Mouse (Mus musculus) NIH3T3 (cell line): ENCODE measurements around the gene 1700011L22Rik.

ENCODE experiments used
- DNase-seq: peaks from one replicate; pipeline ENCODE4 v3.0.0-alpha.2; 2012; ENCODE audit warnings: low read depth

1700011L22Rik gene

DNA sequence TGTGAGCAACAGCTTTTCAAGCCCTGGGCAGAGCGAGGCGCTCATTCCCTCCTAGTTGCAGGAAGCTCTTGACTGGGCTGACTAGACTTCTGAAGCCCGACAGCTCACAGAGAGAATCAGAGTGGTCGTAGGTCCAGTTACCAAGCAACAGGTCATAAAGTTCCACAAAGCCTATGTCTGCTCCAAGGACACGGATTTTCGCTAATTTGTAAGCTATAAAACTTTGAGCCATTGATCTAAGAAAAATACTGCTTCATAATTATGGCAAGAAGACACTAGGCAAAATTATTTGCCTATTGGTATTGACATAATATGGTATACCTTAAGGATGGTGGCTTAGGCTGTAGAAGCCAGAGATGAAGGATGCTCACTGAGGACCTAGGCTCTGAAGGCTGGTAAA lies at the start of gene 1700011L22Rik:
Gene 1700011L22Rik, minus strand, starts transcription at position 101 of the 400 bp plus-strand sequence.
- no peak for DNase-seq

DNA sequence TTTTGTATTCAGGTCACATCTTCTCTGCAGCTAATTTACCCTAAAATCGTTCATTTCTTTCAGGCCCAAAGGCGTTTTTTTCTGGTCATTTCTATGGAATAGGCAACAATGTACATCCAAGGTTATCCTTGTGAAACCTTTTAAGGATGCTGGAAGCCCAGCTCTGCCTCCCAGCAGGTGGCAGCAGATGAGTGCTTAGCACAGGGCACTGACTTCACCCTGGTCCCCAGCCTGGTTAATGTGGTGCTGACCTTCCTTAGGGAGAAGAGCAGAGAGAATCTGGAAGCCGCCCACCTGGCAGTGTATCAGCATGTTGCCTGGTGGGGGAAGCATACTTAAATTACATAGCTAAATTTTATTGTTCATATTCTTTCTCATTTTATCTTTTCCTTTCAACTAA lies 49.4 kb upstream of the 1700011L22Rik start:
- peak; percentile 86 for DNase-seq

DNA sequence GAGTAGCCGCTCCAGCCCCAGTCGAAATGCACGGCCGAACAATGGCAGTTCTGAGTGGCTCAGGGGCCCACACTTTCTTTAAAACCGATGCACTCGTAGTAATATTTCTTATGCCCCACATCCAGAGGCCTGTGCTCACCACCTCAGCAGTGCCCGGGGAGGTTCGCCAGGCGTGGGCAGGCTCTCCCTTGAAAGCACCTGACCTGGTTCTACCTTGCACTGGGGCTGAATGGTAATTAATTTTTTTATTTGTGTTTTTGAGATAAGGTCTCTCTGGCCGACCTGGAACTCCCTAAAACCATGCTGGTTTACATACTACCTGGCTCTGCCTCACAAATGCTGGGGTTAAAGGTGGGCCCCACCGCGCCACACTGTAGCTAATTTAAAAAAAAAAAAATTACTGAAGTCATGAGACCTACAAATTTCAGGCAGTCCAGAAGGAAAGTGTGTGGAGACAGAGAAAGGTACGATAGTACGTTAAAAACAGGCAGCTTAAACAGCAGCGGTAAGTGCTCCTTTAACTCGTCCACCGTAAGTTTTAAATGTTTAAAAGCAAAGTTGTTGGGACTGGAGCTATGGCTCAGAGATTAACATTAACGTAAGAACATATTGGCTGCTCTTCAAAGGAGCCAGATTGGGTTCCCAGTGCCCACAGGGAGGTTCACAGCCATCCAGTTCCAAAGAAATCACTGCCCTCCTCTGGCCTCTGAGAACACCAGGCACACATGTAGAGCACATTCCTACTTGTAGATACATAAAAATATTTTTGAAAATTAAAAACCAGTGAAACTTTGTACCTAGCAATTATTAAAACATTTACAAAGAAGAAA lies 47.1 kb upstream of the 1700011L22Rik start:
- peak; percentile 32 for DNase-seq

DNA sequence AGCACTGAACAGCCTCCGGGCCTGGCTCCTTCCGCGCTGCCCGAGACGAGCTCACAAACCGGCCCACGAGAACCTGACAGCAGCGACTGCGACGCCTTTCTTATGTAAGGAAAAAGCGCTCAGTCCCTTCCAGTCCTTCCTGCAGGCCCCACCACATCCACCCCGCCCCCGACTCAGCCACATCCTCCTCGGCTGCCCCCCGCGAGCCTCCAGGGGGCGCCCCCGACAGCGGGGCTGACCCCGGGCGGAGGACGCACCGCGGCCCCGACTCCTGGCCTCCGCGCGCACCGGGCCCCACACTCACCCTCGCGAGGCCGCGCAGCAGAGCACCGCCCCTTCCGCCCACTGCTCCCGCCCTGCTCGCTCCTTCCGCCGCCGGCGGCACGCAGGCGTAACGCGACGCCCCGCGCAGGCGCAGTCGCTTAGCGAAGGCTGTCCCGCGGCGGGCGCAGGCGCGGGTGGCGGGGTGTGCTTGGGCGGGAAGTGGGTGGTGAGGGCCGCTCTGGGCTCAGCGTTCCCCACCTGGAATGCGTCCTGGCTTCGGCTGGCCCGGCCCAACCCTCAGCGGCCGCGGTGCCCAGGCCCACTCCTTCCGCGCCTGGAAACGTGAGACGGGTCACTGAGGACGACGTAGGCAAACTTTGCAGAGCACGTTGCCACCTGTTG lies 46.4 kb upstream of the 1700011L22Rik start, which contains the start of gene Mmaa:
Gene Mmaa, minus strand, starts transcription at position 328 of the 666 bp plus-strand sequence.
- peak; percentile 99 for DNase-seq

DNA sequence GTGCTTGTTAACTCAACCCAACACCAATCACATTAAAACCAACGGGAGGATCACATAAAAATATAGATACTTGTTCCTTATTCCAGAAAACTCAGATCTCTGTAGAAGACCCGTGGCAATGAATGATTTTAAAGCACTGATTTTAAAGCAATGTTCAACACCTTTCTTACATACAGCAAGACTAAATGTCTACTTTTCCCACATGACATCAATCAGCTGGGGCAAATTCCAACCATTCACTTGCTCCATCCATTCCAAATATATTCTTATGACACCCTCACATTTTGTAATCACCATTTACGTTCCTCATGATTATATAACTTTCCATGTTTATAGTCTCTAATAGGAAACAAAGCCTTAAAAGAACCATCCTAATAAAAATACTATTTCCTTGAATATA lies 45.5 kb upstream of the 1700011L22Rik start:
- peak; percentile 47 for DNase-seq

DNA sequence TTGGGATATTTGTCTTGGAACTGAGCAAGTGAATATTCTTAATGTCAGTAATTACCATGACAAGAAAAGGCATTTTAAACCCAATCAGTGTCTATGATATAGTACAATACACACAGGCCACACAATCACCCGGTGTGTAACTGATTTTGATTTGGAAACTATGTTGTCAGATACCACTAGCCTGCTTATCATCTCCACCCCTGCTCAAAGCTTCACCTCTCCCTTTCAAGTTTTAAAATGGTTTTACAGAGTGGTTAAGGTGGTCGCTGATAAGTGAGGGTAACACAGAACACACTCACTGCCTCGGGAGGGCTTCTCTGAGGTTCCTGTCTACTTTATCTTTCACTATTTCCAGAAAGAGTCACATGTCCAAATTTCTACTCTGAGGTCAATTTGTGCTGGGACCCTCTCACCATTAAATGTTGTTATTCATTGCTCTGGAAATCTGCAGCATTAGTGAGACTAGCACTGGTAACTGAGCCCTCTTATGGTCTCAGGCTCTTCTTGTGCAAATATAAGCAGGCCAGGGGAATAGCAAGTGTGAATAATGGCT lies 44.4 kb upstream of the 1700011L22Rik start:
- no peak for DNase-seq

DNA sequence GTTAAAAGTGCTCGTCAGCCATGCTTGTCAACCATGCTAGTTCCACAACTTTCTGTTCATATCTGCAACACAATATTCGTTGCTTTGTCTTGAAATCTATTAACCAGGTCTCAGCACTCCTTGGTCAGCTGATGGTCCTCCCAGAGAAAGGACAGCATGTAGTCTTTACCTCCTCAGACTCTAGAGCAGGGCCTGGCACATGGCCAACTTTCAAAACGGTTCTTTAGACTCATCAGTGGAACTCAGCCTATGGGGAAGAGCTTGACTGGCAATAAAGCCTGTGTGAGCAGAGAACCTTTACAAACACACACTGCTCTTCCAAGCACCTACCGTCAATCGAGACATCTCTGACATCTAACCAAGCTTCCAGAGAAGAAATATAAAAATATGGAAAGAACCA lies 41.2 kb upstream of the 1700011L22Rik start:
- DNase-seq, result peak; percentile 27

DNA sequence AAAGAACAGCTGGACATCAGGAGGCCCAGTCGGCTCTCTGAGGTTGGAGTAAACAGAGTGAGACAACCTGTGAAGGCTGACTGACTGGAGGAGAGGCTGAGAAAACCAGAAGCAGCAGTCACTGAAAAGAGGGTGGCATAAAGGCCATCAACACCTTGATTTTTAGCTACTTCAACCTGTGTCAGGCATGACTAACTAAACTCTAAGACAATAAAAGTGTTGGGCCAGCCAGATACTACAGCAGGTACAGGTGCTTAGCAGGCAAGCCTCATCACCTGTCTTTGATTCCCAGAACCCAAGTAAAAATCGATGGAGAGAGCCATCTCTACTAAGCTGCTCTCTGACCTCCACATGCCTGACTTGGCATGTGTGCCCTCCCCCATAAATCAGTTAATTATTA lies 40.3 kb upstream of the 1700011L22Rik start:
- DNase-seq, result no peak

DNA sequence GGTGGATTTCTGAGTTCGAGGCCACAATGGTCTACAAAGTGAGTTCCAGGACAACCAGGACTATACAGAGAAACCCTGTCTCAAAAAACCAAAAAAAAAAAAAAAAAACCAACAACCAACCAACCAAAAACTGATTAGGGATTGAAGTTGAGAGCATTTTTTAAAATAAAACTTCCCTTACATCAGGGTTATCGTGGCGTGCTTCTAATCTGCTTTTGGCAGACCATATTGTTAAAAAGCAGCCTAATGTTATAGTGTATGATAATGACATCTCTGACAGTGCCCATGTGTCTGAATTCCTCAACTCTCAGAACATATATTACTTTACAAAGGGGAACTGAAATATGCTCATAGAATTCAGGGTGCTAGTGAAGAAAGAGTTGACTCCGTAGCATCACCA lies 39.9 kb upstream of the 1700011L22Rik start:
- no peak for DNase-seq

DNA sequence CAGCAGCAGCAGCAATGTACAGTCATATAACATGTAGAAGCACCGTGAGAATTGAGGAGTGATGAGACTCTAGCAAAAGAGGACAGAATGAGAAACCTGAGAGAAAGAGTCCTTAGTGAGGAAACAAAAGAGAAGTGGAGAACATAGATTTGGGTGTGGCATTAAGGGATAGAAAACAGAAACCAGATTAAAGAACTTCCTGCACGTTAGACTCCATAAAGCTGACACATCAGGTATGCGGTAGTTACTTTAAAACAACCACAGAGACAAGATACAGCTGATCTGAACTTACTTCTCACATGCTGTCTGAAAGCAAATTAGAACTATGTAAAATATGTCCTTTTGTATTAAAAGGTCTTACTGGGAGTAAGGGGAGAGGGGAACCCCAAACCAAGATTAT lies 38.1 kb upstream of the 1700011L22Rik start:
- no peak for DNase-seq

DNA sequence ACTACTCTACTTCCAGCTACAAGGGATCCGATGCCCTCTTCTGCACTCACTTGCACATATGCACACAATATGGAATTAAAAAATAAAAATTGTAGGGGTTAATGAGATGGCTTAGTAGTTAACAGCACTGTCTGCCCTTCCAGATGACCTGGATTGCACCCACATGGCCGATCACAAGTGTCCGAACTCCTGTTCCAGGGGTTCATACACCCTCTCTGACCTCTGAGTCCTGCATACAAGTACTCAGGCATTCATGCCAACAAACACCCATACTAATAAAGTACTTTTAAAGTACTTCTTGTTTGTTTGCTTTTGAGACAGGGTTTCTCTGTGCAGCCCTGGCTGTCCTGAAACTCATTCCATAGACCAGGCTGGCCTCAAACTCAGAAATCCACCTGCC lies 36.3 kb upstream of the 1700011L22Rik start:
- no peak for DNase-seq

DNA sequence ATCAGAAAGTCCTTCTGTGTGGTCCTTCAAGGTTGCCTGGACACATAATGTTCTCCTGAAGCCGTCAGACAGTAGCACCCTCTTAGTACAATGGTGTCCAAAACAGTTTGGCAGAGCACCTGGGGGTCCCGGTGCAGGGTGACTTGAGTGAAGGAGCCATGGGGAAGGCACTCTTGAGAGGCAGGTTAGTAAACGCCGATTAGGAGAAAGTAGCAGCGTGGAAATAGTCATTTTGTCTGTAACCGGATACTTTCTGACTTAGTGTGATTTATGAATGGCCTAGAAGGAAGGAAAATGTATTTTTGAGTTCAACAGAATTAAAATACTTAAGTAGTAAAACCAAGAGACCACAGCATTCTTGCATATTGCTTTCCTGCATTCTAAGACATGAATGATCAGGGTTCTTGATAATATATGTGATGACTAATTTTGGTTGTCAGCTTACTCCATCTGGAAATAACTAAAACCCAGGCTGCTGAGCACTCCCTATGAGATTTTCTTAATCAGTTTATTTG lies 33.1 kb upstream of the 1700011L22Rik start:
- DNase-seq, result peak; percentile 87

DNA sequence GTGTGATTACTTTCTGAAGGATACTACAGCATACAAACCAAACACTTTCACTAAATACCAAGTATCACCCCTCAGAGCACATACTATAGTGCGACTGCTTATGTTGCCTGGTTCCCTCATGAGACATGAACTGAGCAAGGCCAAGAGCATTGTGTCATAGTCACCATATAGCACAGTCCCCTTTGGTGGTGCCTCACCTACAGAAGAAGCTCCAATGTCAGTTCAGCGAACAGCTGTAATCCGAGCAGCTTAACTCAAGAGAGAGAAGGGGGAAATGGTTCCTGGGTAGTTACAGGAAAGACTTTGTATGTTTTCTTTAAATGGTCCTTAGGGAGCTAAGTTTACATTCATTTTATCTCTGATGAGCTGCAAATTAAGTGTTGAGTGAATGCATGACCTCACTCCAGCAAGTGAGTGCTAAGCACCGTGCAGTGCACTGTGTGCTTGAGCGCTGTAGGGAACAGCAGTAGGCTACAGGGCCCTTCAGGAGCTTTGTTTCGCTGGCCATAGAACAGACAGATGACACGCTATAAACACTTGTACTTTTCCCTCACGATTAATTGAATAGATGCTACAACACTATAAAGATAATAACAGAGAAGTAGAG lies 29.0 kb upstream of the 1700011L22Rik start:
- DNase-seq, result no peak

DNA sequence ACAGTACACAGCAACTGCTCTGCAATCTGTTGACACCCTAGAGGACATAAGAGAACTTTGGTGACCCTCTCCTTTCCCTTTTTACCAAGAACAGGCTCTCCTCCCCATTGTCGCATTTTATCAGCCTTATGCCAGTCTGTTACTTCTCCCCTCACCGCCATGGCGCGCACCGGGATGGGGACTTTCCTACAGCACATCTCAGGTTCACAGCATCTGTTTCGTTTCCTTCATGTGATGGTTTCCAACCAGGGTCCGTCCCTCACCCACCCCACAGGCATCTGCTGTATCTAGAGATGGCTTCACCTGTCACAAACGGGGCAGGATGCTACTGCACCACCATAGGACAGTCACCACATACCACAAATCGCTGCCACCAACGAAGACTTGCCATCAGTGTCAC lies 26.6 kb upstream of the 1700011L22Rik start:
- no peak for DNase-seq

DNA sequence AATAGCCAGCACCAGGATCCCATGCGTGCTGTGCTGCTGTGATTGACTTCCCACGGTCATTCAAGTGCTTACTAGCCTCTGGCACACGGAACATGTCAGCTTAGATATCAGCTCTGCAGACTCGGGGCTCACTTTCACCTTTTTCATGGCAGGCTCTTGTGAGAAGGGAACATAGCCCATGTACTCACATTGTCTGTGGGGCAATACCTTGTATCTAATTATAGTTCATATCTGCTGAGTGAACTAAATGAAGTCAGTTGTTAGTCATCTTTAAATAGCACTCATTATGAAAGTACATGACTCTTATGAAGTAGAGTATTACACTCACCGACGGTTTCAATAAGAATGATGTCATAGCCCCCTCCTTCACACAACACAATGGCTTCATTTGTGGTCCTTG lies 25.4 kb upstream of the 1700011L22Rik start:
- no peak for DNase-seq

DNA sequence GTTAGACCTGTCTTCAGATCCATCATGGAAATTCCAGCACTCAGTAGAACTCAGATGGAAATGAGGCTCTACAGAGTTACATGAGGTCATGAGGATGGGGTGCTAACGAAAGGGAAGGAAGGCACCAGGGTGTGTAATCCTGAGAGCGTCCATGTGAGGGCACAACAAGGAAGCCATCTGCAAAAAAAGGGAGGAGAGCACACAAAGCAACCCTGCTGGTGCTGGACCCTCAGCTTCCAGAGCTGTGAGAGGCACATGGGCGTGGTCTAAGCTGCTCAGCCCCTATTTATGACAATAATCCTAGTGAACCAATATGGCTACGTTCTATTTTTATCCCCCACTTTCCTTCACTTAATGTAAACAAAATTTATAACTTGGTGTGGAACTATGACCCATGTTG lies 24.3 kb upstream of the 1700011L22Rik start:
- DNase-seq, result no peak

DNA sequence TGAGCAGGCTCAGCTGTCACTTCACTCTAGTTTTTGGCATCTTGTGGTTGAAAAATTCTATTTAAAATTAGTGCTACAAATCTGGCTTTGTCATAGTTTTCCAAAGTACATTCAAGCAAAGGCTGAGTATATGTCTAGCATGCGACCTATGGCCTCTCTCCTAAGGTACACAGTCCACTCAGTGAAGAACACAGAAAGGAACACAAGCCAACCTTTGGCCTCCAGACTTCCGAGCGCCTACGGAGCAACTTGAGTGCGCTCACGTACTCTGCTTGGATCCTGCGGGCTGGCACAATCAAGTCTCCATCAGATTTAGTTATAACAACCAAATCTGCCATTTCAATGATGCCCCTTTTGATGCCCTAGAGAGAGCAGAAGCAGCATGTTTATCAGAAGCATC lies 20.6 kb upstream of the 1700011L22Rik start:
- no peak for DNase-seq

DNA sequence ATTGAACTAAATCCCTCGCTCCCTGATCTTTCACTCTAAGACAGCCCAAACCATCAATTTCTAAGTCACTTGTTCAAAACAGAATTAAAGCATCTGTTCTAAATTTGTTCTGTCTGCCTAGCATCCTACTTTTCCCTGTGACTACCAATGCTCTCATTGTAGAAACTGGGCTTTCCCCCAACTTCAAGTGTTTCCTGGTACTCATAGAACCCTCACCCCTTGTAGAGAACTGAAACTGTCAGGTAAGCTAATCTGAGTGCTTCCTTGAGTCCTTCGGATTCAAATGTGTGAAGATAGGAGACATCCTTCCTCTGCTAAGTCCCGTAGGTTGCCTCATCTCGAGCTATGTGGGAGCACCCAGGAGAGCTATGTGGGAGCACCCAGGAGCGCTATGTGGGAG lies 13.6 kb upstream of the 1700011L22Rik start:
- DNase-seq, result peak; percentile 52

DNA sequence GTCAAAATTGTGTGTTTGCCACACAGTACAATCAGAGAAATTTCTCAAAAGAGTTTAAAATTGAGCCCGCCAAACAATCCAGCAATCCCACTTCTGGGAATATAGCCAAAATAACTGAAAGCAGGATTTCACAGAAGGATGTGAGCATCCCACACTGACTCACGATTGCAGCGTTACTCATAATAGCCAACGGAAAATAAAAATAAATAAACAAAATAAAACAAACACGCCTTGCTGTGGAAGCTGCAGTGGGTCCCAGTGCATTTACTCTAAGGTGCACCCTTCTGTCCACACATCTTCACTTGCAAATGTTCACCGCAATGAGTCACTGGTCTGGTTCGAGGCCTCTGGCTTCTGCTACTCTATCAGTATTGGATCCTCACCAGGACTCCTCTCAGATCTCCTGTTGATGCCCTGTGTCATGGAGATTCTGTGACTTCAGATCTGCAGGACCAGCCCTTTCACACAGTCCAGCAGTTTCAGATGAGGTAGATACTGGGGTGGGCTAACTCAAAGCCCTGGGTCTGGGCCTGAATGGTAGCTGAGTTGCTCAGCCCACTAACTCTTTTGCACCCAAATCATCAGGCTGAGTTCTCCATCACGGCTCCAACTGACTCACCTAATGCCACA lies 7.8 kb upstream of the 1700011L22Rik start:
- peak; percentile 82 for DNase-seq

DNA sequence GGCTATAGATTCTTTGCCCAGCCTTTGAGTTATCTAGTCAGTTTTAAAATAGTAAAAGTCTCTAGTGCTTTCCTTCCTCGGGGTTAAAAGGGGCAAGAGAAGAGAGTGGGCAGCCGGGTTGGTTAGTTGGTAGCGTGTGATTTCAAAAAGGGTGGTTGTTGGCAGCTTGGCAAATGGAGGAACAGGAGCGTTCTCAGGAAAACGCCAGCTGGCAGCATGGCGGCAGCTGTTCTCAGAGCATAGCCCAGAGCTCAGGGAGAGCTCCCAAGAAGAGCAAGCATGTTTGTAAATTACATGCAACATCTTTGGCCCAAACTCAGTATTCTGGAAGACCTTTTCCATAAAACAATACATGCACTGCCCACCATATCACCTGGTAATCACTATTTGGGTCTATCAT lies 5.4 kb upstream of the 1700011L22Rik start:
- no peak for DNase-seq

DNA sequence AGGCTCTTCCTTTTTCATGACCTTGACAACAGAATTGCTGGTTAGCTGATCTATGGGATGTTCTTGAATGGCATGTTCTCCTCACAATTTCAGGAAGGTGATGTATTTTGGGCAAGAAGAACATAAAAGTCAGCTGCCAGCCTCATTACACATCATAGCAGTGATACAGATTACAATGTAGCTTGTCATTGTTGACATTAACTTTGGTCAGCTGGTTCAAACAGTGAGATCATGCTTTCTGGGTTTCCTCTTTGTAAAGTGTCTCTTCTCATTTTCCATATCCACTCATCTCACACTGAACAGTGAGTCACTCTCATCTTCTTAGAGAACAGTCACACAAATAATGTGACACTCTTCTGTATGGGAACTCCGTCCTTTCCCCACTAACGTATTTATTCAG lies 4.9 kb downstream of the 1700011L22Rik start:
- peak; percentile 33 for DNase-seq

DNA sequence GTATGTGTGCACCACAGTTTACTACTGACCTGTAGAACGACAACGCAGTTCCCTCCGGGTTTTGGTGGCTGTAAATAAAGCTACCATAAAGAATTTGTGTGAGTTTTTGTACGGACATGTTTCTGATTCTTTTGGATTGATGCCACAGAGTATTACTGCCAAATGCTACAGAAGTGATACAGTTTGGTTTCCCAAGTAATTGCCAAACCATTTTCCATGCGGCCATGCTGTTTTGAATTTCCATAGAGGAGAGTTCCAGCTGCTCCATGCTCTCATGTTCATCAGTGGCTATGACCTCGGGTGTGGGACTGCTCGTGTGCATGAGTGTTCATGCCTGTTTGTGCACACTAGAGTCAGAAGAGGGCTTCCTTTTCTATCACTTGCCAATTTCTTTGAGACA lies 8.4 kb downstream of the 1700011L22Rik start:
- peak; percentile 56 for DNase-seq
